Mouse (Mus musculus) c-Kit-positive CD71-positive TER-119-negative erythroid progenitor cells, embryonic 14.5 days (primary cell): ENCODE measurements around the gene Ccdc78.

Source experiments
- DNase-seq: peaks from one replicate; pipeline ENCODE4 v3.0.0-alpha.2; 2013; ENCODE audit warnings: low read depth

The Ccdc78 gene

DNA sequence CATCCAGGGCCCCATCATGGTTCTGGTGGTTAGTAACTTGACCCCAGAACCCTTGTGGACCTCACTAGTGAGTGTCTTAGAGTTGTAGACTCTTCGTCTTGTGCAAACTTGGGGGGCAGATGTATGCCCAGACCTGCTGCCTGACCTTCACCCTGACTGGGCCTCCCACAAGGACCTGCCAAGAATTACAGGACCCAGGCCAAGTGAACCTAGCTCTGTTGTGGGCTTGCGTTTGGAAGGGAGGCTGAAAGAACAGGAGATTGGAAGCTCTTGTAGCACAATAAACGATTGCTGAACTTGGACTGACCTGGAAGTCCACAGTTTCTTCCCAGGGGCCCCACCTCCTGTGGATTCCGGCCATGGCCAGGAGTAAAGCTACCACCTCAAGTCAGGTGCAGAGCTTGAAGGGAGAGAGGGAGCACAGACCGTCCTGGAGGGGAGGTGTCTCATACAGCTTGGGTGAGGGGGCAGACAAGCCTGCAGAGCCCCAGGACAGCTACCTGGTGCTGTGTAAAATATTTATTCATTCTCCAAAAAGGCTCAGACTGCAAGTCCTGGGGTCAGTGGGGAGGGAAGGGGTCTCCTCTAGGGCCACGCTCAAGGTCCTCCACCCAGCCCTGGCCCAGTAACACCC lies 47.7 kb downstream of the Ccdc78 start:
- no peak for DNase-seq

DNA sequence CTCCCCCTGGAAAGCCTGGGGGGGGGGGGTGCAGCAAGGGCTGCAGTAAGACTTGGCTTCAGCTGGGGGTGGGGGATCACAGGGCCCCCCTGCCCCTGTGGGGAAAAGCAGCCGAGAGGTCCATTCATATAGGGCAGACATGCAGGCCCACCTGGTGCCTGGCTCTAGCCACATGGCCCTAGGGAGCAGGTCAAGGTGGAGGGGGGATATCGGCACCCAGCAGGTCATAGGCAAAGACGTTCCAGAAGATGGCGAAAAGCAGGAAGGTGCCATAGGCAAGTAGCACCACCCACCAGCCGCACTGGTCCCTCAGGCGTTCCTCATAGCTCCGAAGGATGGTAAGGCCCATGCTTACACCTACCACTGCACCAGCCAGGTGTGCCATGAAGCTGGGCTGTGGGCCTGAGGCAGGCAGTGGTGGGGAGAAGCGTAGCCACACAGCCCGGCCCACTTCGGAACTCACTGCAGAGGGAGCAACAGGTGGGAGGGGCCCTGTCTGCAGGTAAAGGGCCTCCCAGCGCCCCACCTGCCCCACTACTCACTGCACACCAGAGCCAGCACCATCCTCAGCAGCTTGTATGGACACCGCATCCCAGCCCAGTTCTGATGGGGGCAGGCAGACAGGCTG lies 48.3 kb downstream of the Ccdc78 start:
- DNase-seq = no peak

DNA sequence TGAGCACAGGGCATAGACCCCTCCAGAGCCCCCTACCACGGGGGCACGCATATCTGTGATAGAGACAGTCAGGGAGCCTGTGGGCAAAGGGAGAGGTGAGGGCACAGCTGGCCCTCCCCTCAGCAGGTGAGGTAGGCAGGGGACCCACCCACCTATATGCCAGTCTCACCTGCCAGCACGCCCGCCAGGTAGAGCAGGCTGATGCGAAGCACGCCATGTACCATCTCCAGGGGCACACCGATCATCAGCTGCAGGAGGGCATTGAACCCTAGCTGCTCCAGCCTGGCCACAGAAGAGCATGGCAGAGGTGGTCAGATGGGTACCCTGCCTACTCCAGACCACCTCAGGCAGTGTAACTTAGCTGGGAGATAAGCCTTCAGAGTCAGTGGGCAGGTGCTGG lies 48.9 kb downstream of the Ccdc78 start:
- no peak for DNase-seq

DNA sequence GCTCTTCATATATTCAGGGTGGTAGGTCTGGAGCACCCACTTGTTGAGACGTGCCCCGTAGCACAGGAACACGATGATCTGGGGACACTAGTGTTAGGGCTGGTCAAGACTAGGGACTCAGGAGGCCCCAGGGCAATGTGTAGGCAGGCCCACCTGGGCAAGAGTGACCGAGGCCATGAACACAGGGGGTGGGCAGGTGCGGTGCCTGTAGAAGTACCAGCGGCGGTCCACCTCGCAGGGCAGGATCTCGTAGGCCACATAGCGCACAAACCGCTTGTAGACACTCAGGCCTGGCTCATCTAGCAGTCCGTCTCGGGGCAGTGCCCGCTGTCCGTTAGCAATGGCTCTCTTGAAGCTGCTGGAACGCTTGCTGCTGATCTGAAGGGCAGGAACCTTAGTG lies 49.4 kb downstream of the Ccdc78 start:
- no peak for DNase-seq

DNA sequence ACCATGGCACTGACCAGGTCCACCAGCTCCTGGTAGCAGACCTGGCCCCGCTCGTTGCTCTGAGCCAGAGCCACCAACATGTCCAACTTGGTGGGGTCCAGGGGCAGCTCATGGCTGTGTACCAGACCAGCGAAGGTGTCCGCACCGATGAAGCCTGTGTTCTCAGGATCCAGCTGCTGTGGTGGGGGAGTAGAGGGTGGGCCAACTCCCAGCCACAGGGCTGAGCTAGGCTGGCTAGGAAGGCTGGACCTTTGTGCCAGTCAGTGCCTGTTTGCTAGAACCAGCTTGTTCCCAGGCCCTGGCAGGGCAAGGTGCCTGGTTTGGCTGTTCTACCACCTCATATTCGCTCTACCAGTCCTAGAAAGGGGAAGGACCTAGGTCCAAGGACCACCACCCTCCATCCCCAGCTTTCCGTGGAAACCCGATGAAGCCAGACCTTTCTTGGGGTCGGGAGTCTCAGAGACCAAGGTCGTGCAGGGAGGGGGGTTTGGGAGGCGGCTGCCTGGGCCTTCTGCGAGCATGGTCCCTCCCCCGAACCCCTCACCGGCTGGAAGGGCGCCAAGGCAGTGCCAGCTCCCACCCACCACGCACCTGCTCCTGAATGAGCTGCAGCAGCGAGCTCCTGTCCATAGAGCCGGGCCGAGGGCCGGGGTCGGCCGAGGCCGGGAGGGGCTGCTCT lies 50.2 kb downstream of the Ccdc78 start:
- no peak for DNase-seq

DNA sequence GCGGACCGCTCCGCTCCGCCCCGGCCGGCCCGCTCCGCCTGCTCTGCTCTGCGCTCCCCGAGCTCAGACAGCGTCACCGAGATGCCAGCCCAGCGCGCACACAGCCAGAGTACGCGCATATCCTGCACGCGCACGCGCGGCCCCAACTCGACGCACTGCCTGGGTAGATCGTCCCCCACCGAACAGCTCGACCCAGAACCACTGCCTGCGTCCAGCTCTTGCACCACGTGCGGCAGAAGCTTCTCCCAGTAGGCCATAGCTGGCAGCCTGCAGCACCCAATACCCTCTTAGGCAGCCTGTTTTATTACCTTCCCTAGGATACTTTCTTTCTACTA lies 50.7 kb downstream of the Ccdc78 start, which contains the start of gene Rhbdl1:
Gene Rhbdl1, minus strand, starts transcription at position 220 of the 335 bp plus-strand sequence.
- no peak for DNase-seq

DNA sequence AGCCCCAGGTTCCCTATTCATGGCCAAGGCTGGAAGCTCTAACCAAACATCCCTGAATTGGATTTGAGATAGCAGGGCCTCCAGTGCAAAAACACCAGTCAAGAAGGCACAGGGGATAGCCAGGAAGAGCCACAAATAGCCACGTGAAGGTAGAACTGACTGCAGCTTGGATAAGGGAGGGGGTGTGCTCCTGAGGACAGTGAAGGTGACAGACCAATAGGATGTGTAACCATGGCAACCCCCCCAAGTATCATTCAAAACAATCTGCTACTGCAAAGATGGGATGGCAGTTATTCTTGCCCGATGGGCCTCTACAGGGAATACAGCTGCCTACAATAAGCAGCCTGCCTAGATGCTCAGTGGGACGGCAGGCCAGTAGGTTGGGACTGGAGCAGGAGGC lies 51.2 kb downstream of the Ccdc78 start:
- no peak for DNase-seq

DNA sequence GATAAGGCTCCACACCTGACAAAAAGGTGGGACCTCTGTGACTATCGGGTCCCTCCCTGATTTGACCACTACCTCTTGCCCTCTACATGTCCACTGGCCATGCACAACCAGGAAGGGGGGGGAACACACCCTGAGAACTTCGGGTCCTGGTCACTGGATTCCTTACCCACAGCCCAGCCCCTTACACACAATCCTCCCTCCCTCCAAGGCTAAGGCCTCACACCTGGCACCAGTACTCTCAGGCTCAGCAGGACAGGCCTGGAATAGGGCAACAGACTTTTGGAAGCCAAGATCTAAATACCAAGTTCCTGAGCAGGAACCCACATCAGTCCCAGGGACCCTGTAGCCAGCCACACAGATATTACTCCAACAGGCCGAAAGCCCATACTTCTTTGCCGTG lies 52.5 kb downstream of the Ccdc78 start:
- DNase-seq = no peak

DNA sequence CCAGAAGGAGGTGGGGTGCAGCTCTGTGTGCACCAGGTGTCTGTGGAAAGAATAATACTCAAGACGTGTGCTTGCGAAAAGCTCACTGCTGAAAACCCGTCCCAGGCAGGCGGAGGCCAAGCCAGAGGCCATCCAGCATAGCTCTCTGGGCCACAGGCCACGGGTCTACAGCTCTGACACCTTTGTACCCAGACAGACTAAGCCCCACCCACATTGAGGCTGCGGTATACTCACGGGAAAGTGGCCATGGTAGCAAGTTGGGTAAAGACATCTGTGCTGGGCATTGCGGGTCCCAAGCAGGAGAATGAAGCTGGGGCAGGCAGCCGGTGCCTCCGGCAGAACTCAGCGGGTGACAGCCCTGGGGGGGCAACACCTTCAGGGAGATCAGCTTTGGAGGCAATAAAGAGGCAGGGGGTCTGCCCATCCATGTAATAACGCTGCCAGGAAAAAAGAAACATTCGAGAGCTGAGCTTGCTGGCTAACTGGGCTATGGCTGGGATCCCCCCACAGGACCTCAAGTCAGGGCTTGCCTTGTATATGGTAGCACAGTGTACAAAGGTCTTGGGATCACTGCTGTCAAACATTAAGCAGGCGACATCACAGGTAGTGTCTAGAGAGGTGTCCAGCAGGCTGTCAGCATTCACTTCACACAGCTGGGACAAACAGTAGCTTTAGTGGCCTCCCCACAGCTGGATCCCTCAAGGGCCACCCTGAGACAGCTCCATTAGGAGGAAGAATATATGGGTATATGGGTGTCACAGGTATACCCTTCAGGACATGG lies 53.3 kb downstream of the Ccdc78 start:
- DNase-seq = no peak
